Mouse (Mus musculus) liver, embryonic 14.5 days (tissue): ENCODE results near the gene Kel.

Experiments
- CTCF ChIP-seq: IDR thresholded peaks from 2 replicates; pipeline ENCODE4 v1.5.1; 2016; ENCODE audit warnings: antibody characterized with exemption, low read depth, control low read depth
- EP300 ChIP-seq: IDR thresholded peaks from 2 replicates; pipeline ENCODE4 v1.6.1; 2016; ENCODE audit warnings: antibody characterized with exemption, low read depth

DNA sequence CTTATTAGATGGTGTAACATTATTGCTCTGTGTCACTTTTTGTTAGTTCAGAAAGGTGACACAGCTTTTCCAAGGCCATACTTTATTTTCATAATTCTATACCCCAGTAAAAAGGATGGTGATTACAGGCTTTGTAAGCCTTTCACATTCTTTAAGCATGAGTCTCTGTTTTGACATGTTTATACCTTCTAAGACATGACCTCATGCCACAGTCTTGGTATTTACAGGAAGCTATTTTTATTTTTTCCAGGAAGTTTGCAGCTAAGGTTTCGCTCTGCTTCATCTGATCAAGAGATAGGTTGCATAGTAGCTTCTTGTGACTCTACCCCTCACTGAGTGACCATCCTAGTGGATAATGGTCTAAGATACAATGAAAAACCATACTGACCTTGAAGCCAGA is 9.7 kb downstream of the Kel start:
- no peak for TF ChIP-seq CTCF
- TF ChIP-seq EP300, result no peak
